Mouse (Mus musculus) heart, embryonic 14.5 days (tissue): ENCODE results near the gene Gm42791. TPM values are rescaled to one million over a fixed set of nuclear protein-coding genes. Genes with fewer than 3 reads are reported as not detected.

ENCODE experiments used
- ATAC-seq: fragments of 200-750 bp; cut with Nextera tagmentation; 2 replicates; pipeline ENCODE4 v1.8.0; 2017; ENCODE audit warnings: low read depth, moderate TSS enrichment; ENCODE audit not compliant: insufficient number of reproducible peaks, insufficient read depth, low FRiP score
- H3K27ac ChIP-seq, 2 experiments: fragments of 200-500 bp in 1 of 2; fragments of 300-500 bp in 1 of 2; sonication (generic) in 1 of 2; replicated peaks in 1 of 2; 2 replicates each; pipeline ENCODE4 v1.5.1; 2012 to 2014; ENCODE audit warnings: low read depth in 2 of 2, low read length in 2 of 2, control low read depth in 1 of 2, mild to moderate bottlenecking in 1 of 2, mixed read lengths in 1 of 2; ENCODE audit not compliant: control insufficient read depth in 1 of 2, insufficient read depth in 1 of 2
- H3K27me3 ChIP-seq: fragments of 300-500 bp; sonication (generic); 2 replicates; pipeline ENCODE4 v1.6.1; 2014; ENCODE audit warnings: mild to moderate bottlenecking, low read length, control low read depth; ENCODE audit not compliant: control insufficient read depth, insufficient read depth
- H3K36me3 ChIP-seq: fragments of 300-500 bp; sonication (generic); 2 replicates; pipeline ENCODE4 v1.6.1; 2014; ENCODE audit warnings: mild to moderate bottlenecking, control low read depth, low read length, mixed read lengths; ENCODE audit not compliant: control insufficient read depth, insufficient read depth
- H3K4me1 ChIP-seq, 2 experiments: fragments of 200-500 bp in 1 of 2; fragments of 300-500 bp in 1 of 2; sonication (generic) in 1 of 2; 2 replicates each; pipeline ENCODE4 v1.6.1; 2012 to 2014; ENCODE audit warnings: low read length in 2 of 2, control low read depth in 1 of 2, mixed read lengths in 1 of 2; ENCODE audit not compliant: control insufficient read depth in 2 of 2, insufficient read depth in 2 of 2
- H3K4me2 ChIP-seq: fragments of 300-500 bp; sonication (generic); 2 replicates; pipeline ENCODE4 v1.6.1; 2014; ENCODE audit warnings: mild to moderate bottlenecking, low read length
- H3K4me3 ChIP-seq, 2 experiments: fragments of 200-500 bp in 1 of 2; fragments of 300-500 bp in 1 of 2; sonication (generic) in 1 of 2; 2 replicates each; pipeline ENCODE4 v1.5.1; 2012 to 2014; ENCODE audit warnings: low read length in 2 of 2, mild to moderate bottlenecking in 2 of 2, control low read depth in 1 of 2, low read depth in 1 of 2, moderate library complexity in 1 of 2; ENCODE audit not compliant: control insufficient read depth in 1 of 2, insufficient read depth in 1 of 2
- H3K9ac ChIP-seq: fragments of 300-500 bp; sonication (generic); 2 replicates; pipeline ENCODE4 v1.6.1; 2014; ENCODE audit warnings: mild to moderate bottlenecking, low read length
- H3K9me3 ChIP-seq: fragments of 300-500 bp; sonication (generic); 2 replicates; pipeline ENCODE4 v1.6.1; 2016; ENCODE audit warnings: low read length, control low read depth; ENCODE audit not compliant: control insufficient read depth
- WGBS: fragments of 180-500 bp; shearing (Covaris S2); extraction: QIAGEN DNeasy Blood & Tissue Kit; methylation state at CpG from one replicate; pipeline ENCODE4 v1.1.7; 2014; 5-methylcytosine and 5-hydroxymethylcytosine counted together
- polyA plus RNA-seq: library from polyadenylated mRNA; unstranded; fragments of >200 nt; fragmentation: Nextera tagmentation; extraction: Ambion mirVana; gene quantifications from 2 replicates; pipeline ENCODE4 v1.2.1, GENCODE M21; 2014

Gm42791 gene
- polyA plus RNA-seq, 1 experiment from 2014 or later: not detected

- no peak overlapping the region for H3K27ac ChIP-seq
- H3K36me3 ChIP-seq: peaks cover 42% of the 10 kb centered on the region
- no peak overlapping the region for H3K4me3 ChIP-seq
- no peak for ATAC-seq
- no peak overlapping the region for H3K9ac ChIP-seq
- 74% methylated on average over 8 of the region's 8 CpGs for WGBS
- H3K9me3 ChIP-seq: 0 out of 2 replicates have a peak, but pooled peaks cover 3% of the 10 kb centered on the region
- H3K4me1 ChIP-seq: no peaks in the 10 kb centered on the region
- no peaks in the 10 kb centered on the region for H3K27me3 ChIP-seq
- H3K4me2 ChIP-seq: no peak overlapping the region
Observed at GRCm38 (mm10) chr5:148873116-148873515, 121.8 kb downstream of the Gm42791 start.

GRCm38 (mm10) chr5:148869583-148869982 lies 125.4 kb downstream of the Gm42791 start:
- 42% methylated on average over 3 of the region's 3 CpGs for WGBS
- no peak for ATAC-seq
- Histone ChIP-seq H3K27me3 (no peaks in the 10 kb centered on the region), H3K4me3 (no peak overlapping the region), H3K4me2 (no peak overlapping the region), H3K36me3 (peaks cover 11% of the 10 kb centered on the region), H3K27ac (no peak overlapping the region), H3K9me3 (0 out of 2 replicates have a peak, but pooled peaks cover 3% of the 10 kb centered on the region), H3K4me1 (no peaks in the 10 kb centered on the region), H3K9ac (no peak overlapping the region)

- Histone ChIP-seq H3K4me1 (no peaks in the 10 kb centered on the region), H3K9me3 (0 out of 2 replicates have a peak, but pooled peaks cover 3% of the 10 kb centered on the region), H3K4me2 (no peak overlapping the region), H3K36me3 (no peaks in the 10 kb centered on the region), H3K27ac (no peak overlapping the region), H3K27me3 (no peaks in the 10 kb centered on the region), H3K9ac (no peak overlapping the region), H3K4me3 (no peak overlapping the region)
- WGBS: 78% methylated on average over 6 of the region's 6 CpGs
- no peak for ATAC-seq
Observed at GRCm38 (mm10) chr5:148867766-148868165, 127.2 kb downstream of the Gm42791 start.

DNA sequence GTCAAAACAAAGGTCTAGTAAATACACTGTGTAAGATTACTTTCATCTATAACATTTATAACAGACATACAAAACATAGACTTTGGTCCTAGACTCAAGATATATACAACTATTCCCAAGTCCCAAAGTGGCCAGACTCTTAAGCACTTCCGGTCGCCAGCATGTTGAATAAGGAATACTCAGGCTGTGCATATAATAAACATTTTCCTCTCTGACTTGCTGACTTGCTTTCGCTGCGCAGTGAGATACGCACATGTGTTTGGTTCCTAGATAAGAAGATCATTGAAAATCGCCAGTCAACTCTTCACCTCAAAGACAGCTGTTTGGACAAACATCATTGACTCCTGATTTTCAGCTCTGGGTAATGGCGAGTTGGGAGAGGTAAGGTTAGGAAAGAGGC lies 127.8 kb downstream of the Gm42791 start:
- Histone ChIP-seq H3K36me3 (no peaks in the 10 kb centered on the region), H3K4me1 (no peaks in the 10 kb centered on the region), H3K27ac (no peak overlapping the region), H3K9ac (no peak overlapping the region), H3K4me3 (no peak overlapping the region), H3K4me2 (no peak overlapping the region), H3K27me3 (no peaks in the 10 kb centered on the region), H3K9me3 (0 out of 2 replicates have a peak, but pooled peaks cover 3% of the 10 kb centered on the region)
- WGBS: 70% methylated on average over 7 of the region's 7 CpGs
- no peak for ATAC-seq

DNA sequence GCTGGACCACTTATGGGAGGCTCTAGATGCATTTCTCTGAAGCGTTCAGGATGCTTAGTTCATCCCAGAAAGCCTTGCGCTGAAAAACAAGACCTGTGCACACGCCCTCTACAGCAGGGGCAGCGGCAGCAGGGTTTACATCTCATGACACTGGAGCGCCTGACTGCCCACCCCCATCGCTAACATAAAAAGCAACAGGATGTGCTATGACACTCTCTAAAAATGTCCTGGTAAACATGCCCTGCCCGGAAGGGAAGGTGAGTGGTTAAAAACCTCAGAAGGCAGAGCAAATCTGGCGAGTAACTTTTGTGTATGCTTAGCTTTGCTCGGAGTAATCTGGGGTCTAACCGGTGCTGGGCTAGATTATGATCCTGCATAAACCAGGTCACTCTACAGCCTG lies 128.4 kb downstream of the Gm42791 start:
- H3K9ac ChIP-seq: no peak overlapping the region
- no peak overlapping the region for H3K4me2 ChIP-seq
- ATAC-seq: no peak
- no peak overlapping the region for H3K4me3 ChIP-seq
- no peaks in the 10 kb centered on the region for H3K27me3 ChIP-seq
- no peaks in the 10 kb centered on the region for H3K36me3 ChIP-seq
- 0 out of 2 replicates have a peak, but pooled peaks cover 3% of the 10 kb centered on the region for H3K9me3 ChIP-seq
- WGBS: 70% methylated on average over 10 of the region's 10 CpGs
- no peak overlapping the region for H3K27ac ChIP-seq
- no peaks in the 10 kb centered on the region for H3K4me1 ChIP-seq

DNA sequence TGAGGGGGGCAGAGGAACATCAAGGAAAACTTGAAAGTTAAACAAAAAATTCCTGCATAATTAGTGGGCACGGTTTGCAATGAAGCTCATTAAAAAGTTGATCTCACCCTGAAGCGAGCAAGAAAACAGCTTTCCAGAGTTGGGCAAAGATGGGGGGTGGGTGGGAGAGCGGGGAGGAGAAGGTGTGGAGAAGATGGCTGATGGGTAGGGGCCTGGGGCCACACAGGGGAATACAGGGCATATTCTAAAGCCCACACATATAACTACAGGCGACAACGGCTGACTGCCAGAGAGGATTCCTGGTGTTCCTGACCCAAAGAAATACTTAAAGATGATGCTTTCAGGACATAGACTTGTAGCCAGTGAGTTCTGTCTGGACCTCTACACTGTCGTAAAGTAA lies 131.5 kb downstream of the Gm42791 start:
- H3K4me1 ChIP-seq: no peaks in the 10 kb centered on the region
- H3K27ac ChIP-seq: no peak overlapping the region
- ATAC-seq: no peak
- no peaks in the 10 kb centered on the region for H3K9me3 ChIP-seq
- no peak overlapping the region for H3K9ac ChIP-seq
- no peak overlapping the region for H3K4me2 ChIP-seq
- H3K4me3 ChIP-seq: no peak overlapping the region
- H3K36me3 ChIP-seq: no peaks in the 10 kb centered on the region
- WGBS: 72% methylated on average over 6 of the region's 6 CpGs
- no peaks in the 10 kb centered on the region for H3K27me3 ChIP-seq

- H3K9me3 ChIP-seq: no peaks in the 10 kb centered on the region
- H3K4me1 ChIP-seq: no peaks in the 10 kb centered on the region
- WGBS: 80% methylated on average over 10 of the region's 10 CpGs
- no peak overlapping the region for H3K9ac ChIP-seq
- no peak overlapping the region for H3K4me2 ChIP-seq
- H3K4me3 ChIP-seq: no peak overlapping the region
- H3K27me3 ChIP-seq: no peaks in the 10 kb centered on the region
- H3K27ac ChIP-seq: no peak overlapping the region
- no peak for ATAC-seq
- no peaks in the 10 kb centered on the region for H3K36me3 ChIP-seq
Observed at GRCm38 (mm10) chr5:148862853-148863252, 132.1 kb downstream of the Gm42791 start.

DNA sequence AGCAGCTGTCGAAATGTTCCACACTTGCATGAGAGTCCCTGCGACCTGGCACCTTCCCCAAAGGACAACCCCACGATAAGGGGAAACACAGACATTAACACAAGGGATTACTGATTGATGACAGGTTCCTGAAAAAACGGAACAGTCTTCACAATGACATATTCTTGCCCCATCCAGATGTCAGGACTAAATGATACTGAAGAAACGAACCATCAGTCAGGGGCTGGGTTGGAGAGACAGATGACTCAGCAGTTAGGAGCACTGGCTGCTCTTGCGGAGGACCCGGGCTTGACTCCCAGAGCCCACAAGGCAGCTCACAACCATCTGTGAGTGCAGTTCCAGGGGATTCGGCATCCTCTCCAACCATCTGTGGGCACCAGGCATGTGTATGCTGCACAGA lies 132.8 kb downstream of the Gm42791 start:
- H3K4me3 ChIP-seq: no peak overlapping the region
- H3K36me3 ChIP-seq: no peaks in the 10 kb centered on the region
- H3K27me3 ChIP-seq: no peaks in the 10 kb centered on the region
- WGBS: 40% methylated on average over 8 of the region's 8 CpGs
- no peaks in the 10 kb centered on the region for H3K9me3 ChIP-seq
- H3K4me1 ChIP-seq: no peaks in the 10 kb centered on the region
- H3K9ac ChIP-seq: no peak overlapping the region
- no peak overlapping the region for H3K4me2 ChIP-seq
- ATAC-seq: no peak
- no peak overlapping the region for H3K27ac ChIP-seq
